Mouse (Mus musculus): ENCODE measurements around the gene Srr. TPM values are rescaled to one million over a fixed set of nuclear protein-coding genes. Genes with fewer than 3 reads are reported as not detected.

Gene Srr
- total and polyA plus RNA-seq, 3 experiments = 5.2 to 6.8 TPM; not detected in 1

DNA sequence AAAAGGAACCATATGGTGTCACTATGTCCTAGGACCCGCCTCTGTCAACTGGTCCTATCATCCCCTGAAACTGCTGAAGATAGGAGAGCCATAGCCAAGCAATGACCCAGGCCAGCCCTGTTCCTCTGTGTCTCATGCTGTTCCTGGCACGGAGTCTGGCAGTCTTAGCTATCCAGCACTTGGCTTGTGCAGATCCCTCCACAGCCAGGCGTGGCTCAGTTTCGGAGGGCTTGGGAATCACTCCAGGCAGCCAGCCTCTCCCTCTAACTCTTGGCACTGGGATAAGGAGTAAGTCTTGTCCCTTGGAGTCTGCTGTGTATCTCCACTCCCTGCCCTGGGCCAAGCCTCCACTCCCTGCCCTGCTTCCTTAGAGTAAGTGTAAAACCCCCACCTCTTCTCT lies 59.1 kb downstream of the Srr start:
- H3K9ac ChIP-seq (ENCODE audit: control insufficient read depth, low read depth, low read length, poor library complexity, severe bottlenecking) = no peak overlapping the region
- no peaks in the 10 kb centered on the region; a peak in 1 of 4 replicates for H3K36me3 ChIP-seq (ENCODE audit: control insufficient read depth in 1 of 2, insufficient read depth in 2 of 2, low read length in 2 of 2)
- no peaks in the 10 kb centered on the region for H3K4me1 ChIP-seq (ENCODE audit: control insufficient read depth in 1 of 2, insufficient read depth in 2 of 2, low read length in 2 of 2)
- no peak overlapping the region for H3K4me3 ChIP-seq (ENCODE audit: control insufficient read depth in 1 of 2, insufficient read depth in 1 of 2, low read depth in 2 of 2, low read length in 2 of 2)
- H3K79me2 ChIP-seq (ENCODE audit: control insufficient read depth, insufficient read depth, low read length, poor library complexity) = no peaks in the 10 kb centered on the region
- no peak overlapping the region for H3K27ac ChIP-seq (ENCODE audit: control insufficient read depth, low read depth, low read length)
- no peak for TF ChIP-seq MAX (IDR thresholded peaks at IDR 0.05; ENCODE audit: low read length)
- no peak for TF ChIP-seq TCF12 (IDR thresholded peaks at IDR 0.05; ENCODE audit: low read depth, low read length)
- TF ChIP-seq POLR2AphosphoS5 (IDR thresholded peaks at IDR 0.05; ENCODE audit: borderline replicate concordance, low read depth, low read length) = no peak
- no peak for TF ChIP-seq POLR2AphosphoS2 (IDR thresholded peaks at IDR 0.05; ENCODE audit: low read length)
- TF ChIP-seq KAT2A (conservative IDR thresholded peaks at IDR 0.05; ENCODE audit: low read depth, low read length) = no peak
- DNase-seq (ENCODE audit: low read depth, low spot score) = no peak
- H3K9me3 ChIP-seq (replicated peaks; ENCODE audit: insufficient read depth, low read length) = no peaks in the 10 kb centered on the region
- no peaks in the 10 kb centered on the region for H3K27me3 ChIP-seq (ENCODE audit: control insufficient read depth in 1 of 2, insufficient read depth in 2 of 2, low read length in 2 of 2)

DNA sequence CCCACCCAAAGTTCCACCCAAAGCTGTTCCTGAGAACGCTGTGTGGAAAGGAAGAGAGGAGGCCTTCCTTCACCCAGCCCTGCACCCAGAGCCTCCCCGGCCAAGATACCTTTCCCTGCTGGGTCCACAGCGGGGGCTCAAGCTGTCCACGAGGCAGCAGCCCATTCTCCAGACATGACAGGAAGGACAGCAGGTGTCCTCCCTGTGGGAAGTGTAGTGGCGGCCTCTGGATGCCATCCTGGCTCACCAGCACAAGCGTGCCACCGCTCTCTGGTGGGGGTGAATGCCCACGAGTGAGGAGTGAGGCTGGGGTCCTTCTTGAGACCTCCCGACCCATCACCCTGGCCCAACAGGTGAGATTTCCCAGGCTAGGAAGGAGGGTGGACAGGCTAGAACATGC lies 60.5 kb downstream of the Srr start:
- Histone ChIP-seq H3K36me3 (ENCODE audit: control insufficient read depth in 1 of 2, insufficient read depth in 2 of 2, low read length in 2 of 2) (no peaks in the 10 kb centered on the region; a peak in 1 of 4 replicates), H3K4me1 (ENCODE audit: control insufficient read depth in 1 of 2, insufficient read depth in 2 of 2, low read length in 2 of 2) (no peaks in the 10 kb centered on the region), H3K9ac (ENCODE audit: control insufficient read depth, low read depth, low read length, poor library complexity, severe bottlenecking) (no peak overlapping the region), H3K27ac (ENCODE audit: control insufficient read depth, low read depth, low read length) (no peak overlapping the region), H3K27me3 (ENCODE audit: control insufficient read depth in 1 of 2, insufficient read depth in 2 of 2, low read length in 2 of 2) (no peaks in the 10 kb centered on the region), H3K9me3 (replicated peaks; ENCODE audit: insufficient read depth, low read length) (no peaks in the 10 kb centered on the region), H3K79me2 (ENCODE audit: control insufficient read depth, insufficient read depth, low read length, poor library complexity) (no peaks in the 10 kb centered on the region), H3K4me3 (ENCODE audit: control insufficient read depth in 1 of 2, insufficient read depth in 1 of 2, low read depth in 2 of 2, low read length in 2 of 2) (no peak overlapping the region)
- no peak for DNase-seq (ENCODE audit: low read depth, low spot score)
- TF ChIP-seq EP300 (IDR thresholded peaks at IDR 0.05; ENCODE audit: low read depth in 1 of 2, low read length in 2 of 2) (no peak), ZMIZ1 (IDR thresholded peaks at IDR 0.05; ENCODE audit: low read depth, low read length) (no peak)

- no peak overlapping the region for H3K4me3 ChIP-seq (ENCODE audit: control insufficient read depth in 1 of 2, insufficient read depth in 1 of 2, low read depth in 2 of 2, low read length in 2 of 2)
- no peaks in the 10 kb centered on the region for H3K79me2 ChIP-seq (ENCODE audit: control insufficient read depth, insufficient read depth, low read length, poor library complexity)
- H3K27me3 ChIP-seq (ENCODE audit: control insufficient read depth in 1 of 2, insufficient read depth in 2 of 2, low read length in 2 of 2) = no peaks in the 10 kb centered on the region
- TF ChIP-seq MYB (IDR thresholded peaks at IDR 0.05; ENCODE audit: low read depth, low read length) = no peak
- TF ChIP-seq JUND (IDR thresholded peaks at IDR 0.05; ENCODE audit: low read depth, low read length) = no peak
- no peak for TF ChIP-seq MYC (IDR thresholded peaks at IDR 0.05; ENCODE audit: low read depth, low read length)
- no peak for TF ChIP-seq POLR2A (IDR thresholded peaks at IDR 0.05; ENCODE audit: control insufficient read depth in 1 of 2, insufficient read depth in 1 of 2, low read depth in 1 of 2, low read length in 2 of 2, poor library complexity in 1 of 2)
- TF ChIP-seq SIN3A (IDR thresholded peaks at IDR 0.05; ENCODE audit: low read length) = no peak
- TF ChIP-seq MXI1 (IDR thresholded peaks at IDR 0.05; ENCODE audit: low read depth, low read length) = no peak
- TF ChIP-seq ETS1 (IDR thresholded peaks at IDR 0.05; ENCODE audit: low read depth, low read length) = no peak
- no peak for TF ChIP-seq HCFC1 (IDR thresholded peaks at IDR 0.05; ENCODE audit: low read depth, low read length)
- no peak for TF ChIP-seq MAFK (IDR thresholded peaks at IDR 0.05; ENCODE audit: borderline replicate concordance, low read depth, low read length)
- no peak for TF ChIP-seq MAX (IDR thresholded peaks at IDR 0.05; ENCODE audit: low read length)
- TF ChIP-seq EP300 (IDR thresholded peaks at IDR 0.05; ENCODE audit: low read depth in 1 of 2, low read length in 2 of 2) = no peak
- TF ChIP-seq POLR2AphosphoS5 (IDR thresholded peaks at IDR 0.05; ENCODE audit: borderline replicate concordance, low read depth, low read length) = no peak
- TF ChIP-seq TCF12 (IDR thresholded peaks at IDR 0.05; ENCODE audit: low read depth, low read length) = no peak
- no peaks in the 10 kb centered on the region for H3K9me3 ChIP-seq (replicated peaks; ENCODE audit: insufficient read depth, low read length)
- H3K9ac ChIP-seq (ENCODE audit: control insufficient read depth, low read depth, low read length, poor library complexity, severe bottlenecking) = no peak overlapping the region
- DNase-seq (ENCODE audit: low read depth, low spot score) = no peak
- no peaks in the 10 kb centered on the region; a peak in 1 of 4 replicates for H3K36me3 ChIP-seq (ENCODE audit: control insufficient read depth in 1 of 2, insufficient read depth in 2 of 2, low read length in 2 of 2)
- no peaks in the 10 kb centered on the region for H3K4me1 ChIP-seq (ENCODE audit: control insufficient read depth in 1 of 2, insufficient read depth in 2 of 2, low read length in 2 of 2)
- no peak overlapping the region for H3K27ac ChIP-seq (ENCODE audit: control insufficient read depth, low read depth, low read length)
Measured at GRCm38 (mm10) chr11:74864421-74864820, 61.3 kb downstream of the Srr start.
